Comparison of ENCODE assay signal across 8 mouse cellular contexts in genomic region chr6:122810022-122810614, GRCm38 (mm10). TPM values are rescaled to one million over a fixed set of nuclear protein-coding genes. Genes with fewer than 3 reads are reported as not detected.
DNase-seq lines count a peak whose midpoint lies in the region; ATAC-seq and TF ChIP-seq lines count a peak whose summit lies in the region.

No protein-coding gene starts in this region.

- peak in 1 of 2 experiments; percentile 34 for DNase-seq in layer of hippocampus, adult 2 months (ENCODE audit: low spot score in 2 of 2)
- no peak for DNase-seq in layer of hippocampus, adult 8-10 months (ENCODE audit: low spot score in 2 of 2)
- peak; percentile 68 for DNase-seq in Muller cell, postnatal 12 days (ENCODE audit: inconsistent ontology term)
- DNase-seq in forebrain, embryonic 14.5 days (ENCODE audit: low spot score), result no peak
- no peak for DNase-seq in right cerebral cortex, adult 2 months (ENCODE audit: low spot score in 2 of 2)
- DNase-seq in frontal cortex, postnatal 14 days (ENCODE audit: low spot score in 2 of 2), result no peak

- WGBS in forebrain, embryonic 14.5 days, result 2% methylated on average over 11 of the region's 11 CpGs
- WGBS in liver, embryonic 12.5 days (ENCODE audit: insufficient replicate concordance), result 2% methylated on average over 11 of the region's 11 CpGs
- under 1% methylated on average over 11 of the region's 11 CpGs for WGBS in stomach, embryonic 16.5 days

- no peak for TF ChIP-seq CTCF in layer of hippocampus, adult 2 months (conservative IDR thresholded peaks at IDR 0.05)

- peak overlapping the region; percentile 99 for H3K27ac ChIP-seq in layer of hippocampus, adult 2 months
- H3K27ac ChIP-seq in forebrain, embryonic 14.5 days (ENCODE audit: low read depth, low read length), result peak overlapping the region; percentile 97
- peak overlapping the region; percentile 100 for H3K27ac ChIP-seq in liver, embryonic 12.5 days
- peak overlapping the region; percentile 100 for H3K27ac ChIP-seq in stomach, embryonic 16.5 days (ENCODE audit: low read length)

- H3K4me1 ChIP-seq in forebrain, embryonic 14.5 days (ENCODE audit: control insufficient read depth, insufficient read depth, low read length), result no peaks in the 10 kb centered on the region; the same call in 1 of the 2 replicates
- H3K4me1 ChIP-seq in liver, embryonic 12.5 days, result peaks cover 31% of the 10 kb centered on the region
- peaks cover 7% of the 10 kb centered on the region for H3K4me1 ChIP-seq in stomach, embryonic 16.5 days (ENCODE audit: control insufficient read depth, insufficient read depth, low read length)

- H3K9ac ChIP-seq in forebrain, embryonic 14.5 days (ENCODE audit: low read length), result peak overlapping the region; percentile 61
- H3K9ac ChIP-seq in liver, embryonic 12.5 days, result peak overlapping the region; percentile 84
- H3K9ac ChIP-seq in stomach, embryonic 16.5 days (ENCODE audit: low read length), result peak overlapping the region; percentile 74

- no peaks in the 10 kb centered on the region for H3K9me3 ChIP-seq in forebrain, embryonic 14.5 days (replicated peaks; ENCODE audit: control insufficient read depth, low read length)
- H3K9me3 ChIP-seq in liver, embryonic 12.5 days (replicated peaks), result no peaks in the 10 kb centered on the region
- no peaks in the 10 kb centered on the region for H3K9me3 ChIP-seq in stomach, embryonic 16.5 days (replicated peaks; ENCODE audit: control insufficient read depth, low read length)

- peak overlapping the region; percentile 74 for H3K4me2 ChIP-seq in forebrain, embryonic 14.5 days (ENCODE audit: low read length)
- peak overlapping the region; percentile 72 for H3K4me2 ChIP-seq in liver, embryonic 12.5 days
- peak overlapping the region; percentile 79 for H3K4me2 ChIP-seq in stomach, embryonic 16.5 days (ENCODE audit: low read depth, low read length)

- ATAC-seq in forebrain, embryonic 14.5 days, result no peak; the same call in 1 of the 2 replicates
- no peak for ATAC-seq in liver, embryonic 12.5 days
- no peak for ATAC-seq in stomach, embryonic 16.5 days (ENCODE audit: insufficient read depth, low FRiP score)

- H3K4me3 ChIP-seq in layer of hippocampus, adult 2 months, result peak overlapping the region; percentile 65
- H3K4me3 ChIP-seq in forebrain, embryonic 14.5 days (ENCODE audit: low read depth, low read length), result peak overlapping the region; percentile 61
- H3K4me3 ChIP-seq in liver, embryonic 12.5 days, result peak overlapping the region; percentile 69
- H3K4me3 ChIP-seq in stomach, embryonic 16.5 days (replicated peaks; ENCODE audit: low read length), result peak overlapping the region; percentile 69

- H3K36me3 ChIP-seq in forebrain, embryonic 14.5 days (ENCODE audit: control insufficient read depth, insufficient read depth, low read length), result no peaks in the 10 kb centered on the region
- no peaks in the 10 kb centered on the region for H3K36me3 ChIP-seq in liver, embryonic 12.5 days
- H3K36me3 ChIP-seq in stomach, embryonic 16.5 days (ENCODE audit: control insufficient read depth, insufficient read depth, low read length), result no peaks in the 10 kb centered on the region

- no peaks in the 10 kb centered on the region for H3K27me3 ChIP-seq in forebrain, embryonic 14.5 days (replicated peaks; ENCODE audit: control insufficient read depth, insufficient read depth, low read length)
- H3K27me3 ChIP-seq in liver, embryonic 12.5 days (replicated peaks), result no peaks in the 10 kb centered on the region; the same call in 1 of the 2 replicates
- no peaks in the 10 kb centered on the region for H3K27me3 ChIP-seq in stomach, embryonic 16.5 days (ENCODE audit: control insufficient read depth, insufficient read depth, low read length)

RNA-seq across cellular contexts. Expression of gene Slc2a3, which starts 8.7 kb away (rescaled TPM):
- total RNA-seq in layer of hippocampus, adult 2 months (2021), result 100 to 1,000 TPM; 104 to 109 TPM
- total RNA-seq in layer of hippocampus, adult 8-10 months (2022), result 100 to 1,000 TPM in 2 of 4 experiments, 10 to 100 TPM in 2; 89.0 to 124 (median 100) TPM
- 15.6 and 18.1 TPM in 2 replicates for polyA plus RNA-seq in forebrain, embryonic 14.5 days (2014; fragmentation: Nextera tagmentation; extraction: Ambion mirVana)
- polyA plus RNA-seq in liver, embryonic 12.5 days (2016; fragmentation: Nextera tagmentation; extraction: Ambion mirVana), result 35.5 and 38.7 TPM in 2 replicates
- 11.2 and 12.1 TPM in 2 replicates for polyA plus RNA-seq in stomach, embryonic 16.5 days (2015; fragmentation: Nextera tagmentation; extraction: Ambion mirVana)

RNA-seq across cellular contexts. Expression of gene Foxj2, which starts 9.6 kb away (rescaled TPM):
- 10 to 100 TPM; 28.8 to 30.7 TPM for total RNA-seq in layer of hippocampus, adult 2 months (2021)
- 10 to 100 TPM; 26.8 to 29.2 (median 27.8) TPM for total RNA-seq in layer of hippocampus, adult 8-10 months (2022)
- 4.9 and 6.4 TPM in 2 replicates for polyA plus RNA-seq in forebrain, embryonic 14.5 days (2014; fragmentation: Nextera tagmentation; extraction: Ambion mirVana)
- 2.0 and 2.4 TPM in 2 replicates for polyA plus RNA-seq in liver, embryonic 12.5 days (2016; fragmentation: Nextera tagmentation; extraction: Ambion mirVana)
- polyA plus RNA-seq in stomach, embryonic 16.5 days (2015; fragmentation: Nextera tagmentation; extraction: Ambion mirVana), result 5.2 and 5.9 TPM in 2 replicates

RNA-seq across cellular contexts. Expression of gene C3ar1, which starts 45.8 kb away (rescaled TPM):
- under 1 TPM; 0.54 to 0.61 TPM for total RNA-seq in layer of hippocampus, adult 2 months (2021)
- 10 to 100 TPM in 1 of 4 experiments, 1 to 10 TPM in 1, under 1 TPM in 2; 0.66 to 11.6 (median 4.5) TPM for total RNA-seq in layer of hippocampus, adult 8-10 months (2022)
- polyA plus RNA-seq in forebrain, embryonic 14.5 days (2014; fragmentation: Nextera tagmentation; extraction: Ambion mirVana), result 1.1 and 1.2 TPM in 2 replicates
- polyA plus RNA-seq in liver, embryonic 12.5 days (2016; fragmentation: Nextera tagmentation; extraction: Ambion mirVana), result 1.5 TPM in 2 replicates
- 2.5 and 3.2 TPM in 2 replicates for polyA plus RNA-seq in stomach, embryonic 16.5 days (2015; fragmentation: Nextera tagmentation; extraction: Ambion mirVana)
